Mouse (Mus musculus) lung, postnatal 25 days (tissue): ENCODE measurements around the gene Mroh2a.
A peak's percentile ranks its signal among the peaks of the same experiment; 100 is the strongest.
"Not testable (repeated sequence)": the region's sequence is repeated elsewhere in the genome, so short reads cannot be mapped to it uniquely, and the experiment has no call there.

Source experiments
- DNase-seq: peaks from one replicate; pipeline ENCODE4 v3.0.0; 2022; ENCODE audit warnings: low spot score

Gene Mroh2a

DNA sequence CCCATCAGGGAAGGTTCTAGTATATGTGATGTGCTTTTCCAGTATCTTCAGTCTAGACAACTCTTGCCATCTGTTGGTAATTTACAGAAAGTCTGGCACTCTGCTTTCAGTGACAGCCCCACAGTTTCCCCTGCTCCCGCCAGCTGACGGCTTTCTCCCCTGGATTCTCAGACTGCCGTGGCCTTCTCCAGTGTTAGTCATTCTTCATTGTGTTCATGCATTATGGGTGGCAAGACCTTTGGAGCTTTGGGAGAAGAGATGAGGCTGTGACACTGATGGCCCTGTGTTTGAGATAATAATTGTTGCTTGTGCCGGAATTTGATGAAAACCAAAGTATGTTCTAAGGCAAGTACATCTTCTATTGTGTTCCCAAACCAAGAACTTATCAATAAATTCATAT lies 8.2 kb upstream of the Mroh2a start:
- no peak for DNase-seq

DNA sequence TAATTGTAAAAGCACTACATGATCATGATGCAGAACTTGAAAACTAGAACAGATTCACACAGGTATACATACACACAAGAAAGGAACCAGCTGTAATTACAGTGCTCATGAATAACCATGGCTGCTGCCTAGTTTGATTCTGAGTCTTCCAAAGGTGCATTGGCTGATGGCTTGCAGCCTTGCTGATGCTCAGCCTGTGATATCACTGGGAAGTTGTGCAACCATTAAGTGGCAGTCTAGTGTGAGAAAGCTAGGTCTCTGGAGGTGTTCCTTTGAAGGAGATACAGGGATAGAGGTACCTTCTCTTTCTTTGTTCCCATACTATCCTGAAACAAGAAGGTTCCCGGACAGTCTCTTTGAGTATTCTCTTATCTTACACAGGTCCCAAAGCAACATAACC lies 7.7 kb upstream of the Mroh2a start:
- DNase-seq = peak; percentile 1

DNA sequence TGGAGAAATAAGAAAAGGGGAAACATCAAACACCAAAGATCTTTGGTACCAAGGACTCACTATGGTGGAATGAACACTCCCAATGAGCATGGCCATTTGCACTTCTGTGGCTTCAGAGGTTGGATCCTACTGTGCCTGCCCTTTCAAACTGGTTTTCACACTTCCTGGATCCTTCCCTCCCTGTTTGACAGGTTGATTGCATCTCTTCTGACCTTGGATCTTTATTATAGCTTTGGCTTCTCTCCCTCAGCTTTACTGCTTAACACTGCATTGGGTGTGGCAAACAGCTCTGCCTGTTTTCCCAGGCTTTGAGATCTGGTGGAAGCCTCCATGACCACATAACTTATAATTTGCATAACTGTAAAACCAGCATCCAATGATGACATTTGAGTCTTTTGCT lies 6.5 kb upstream of the Mroh2a start:
- DNase-seq = peak; percentile 3

DNA sequence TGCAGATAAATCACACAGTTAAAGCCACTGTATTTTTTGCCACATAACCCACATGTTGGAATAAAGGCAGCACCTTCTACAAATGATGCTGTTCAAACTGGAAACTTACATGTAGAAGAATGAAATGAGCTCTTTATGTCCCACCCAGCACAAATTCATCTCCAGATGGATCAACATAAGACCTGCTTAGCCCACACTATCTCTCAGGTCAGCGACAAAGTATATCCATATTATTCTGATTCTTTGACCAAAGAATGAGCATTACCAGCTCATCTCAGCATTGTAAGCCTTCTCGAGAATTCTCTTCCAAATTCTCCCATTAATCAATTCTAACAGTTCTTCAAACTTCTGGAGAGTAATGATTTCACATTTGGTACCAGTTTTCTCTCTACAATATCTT lies 4.6 kb upstream of the Mroh2a start:
- DNase-seq = peak; percentile 0

DNA sequence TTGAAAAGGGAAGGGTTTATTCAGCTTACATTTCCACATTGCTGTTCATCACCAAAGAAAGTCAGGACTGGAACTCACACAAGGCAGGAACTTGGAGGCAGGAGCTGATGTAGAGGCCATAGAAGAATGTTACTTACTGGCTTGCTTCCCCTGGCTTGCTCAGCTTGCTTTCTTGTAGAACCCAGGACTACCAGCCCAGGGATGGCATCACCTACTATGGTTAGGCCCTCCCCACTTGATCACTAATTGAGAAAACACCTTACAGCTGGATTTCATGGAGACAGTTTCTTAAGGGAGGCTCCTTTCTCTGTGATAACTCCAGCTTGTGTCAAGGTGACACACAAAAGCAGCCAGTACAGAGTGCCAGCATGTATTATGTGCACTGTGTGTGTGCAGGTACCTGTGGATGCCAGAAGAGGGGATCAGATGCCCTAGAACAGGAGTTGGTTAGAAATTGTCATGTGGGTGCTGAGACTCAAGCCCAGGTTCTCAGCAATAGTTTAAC lies 3.7 kb upstream of the Mroh2a start:
- DNase-seq = peak; percentile 6

DNA sequence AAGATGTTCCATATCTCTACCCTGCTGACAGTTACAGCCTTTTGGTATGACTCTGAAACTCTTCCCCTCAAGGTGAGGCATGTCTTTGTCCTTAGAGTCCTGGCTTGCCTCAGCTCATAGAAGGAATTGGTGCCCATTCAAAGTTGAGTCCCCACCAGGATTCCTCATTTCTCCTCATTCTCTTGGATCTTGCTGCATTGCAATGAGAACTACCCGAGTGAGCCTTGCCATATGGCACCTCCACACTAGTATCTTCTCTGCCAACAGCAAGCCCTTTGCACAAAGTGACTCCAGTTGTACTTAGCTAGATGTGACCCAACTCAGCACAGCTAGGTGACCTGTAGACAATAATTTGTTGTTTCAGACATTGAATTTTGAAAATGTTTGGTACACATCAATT lies 3.2 kb upstream of the Mroh2a start:
- DNase-seq = peak; percentile 18

DNA sequence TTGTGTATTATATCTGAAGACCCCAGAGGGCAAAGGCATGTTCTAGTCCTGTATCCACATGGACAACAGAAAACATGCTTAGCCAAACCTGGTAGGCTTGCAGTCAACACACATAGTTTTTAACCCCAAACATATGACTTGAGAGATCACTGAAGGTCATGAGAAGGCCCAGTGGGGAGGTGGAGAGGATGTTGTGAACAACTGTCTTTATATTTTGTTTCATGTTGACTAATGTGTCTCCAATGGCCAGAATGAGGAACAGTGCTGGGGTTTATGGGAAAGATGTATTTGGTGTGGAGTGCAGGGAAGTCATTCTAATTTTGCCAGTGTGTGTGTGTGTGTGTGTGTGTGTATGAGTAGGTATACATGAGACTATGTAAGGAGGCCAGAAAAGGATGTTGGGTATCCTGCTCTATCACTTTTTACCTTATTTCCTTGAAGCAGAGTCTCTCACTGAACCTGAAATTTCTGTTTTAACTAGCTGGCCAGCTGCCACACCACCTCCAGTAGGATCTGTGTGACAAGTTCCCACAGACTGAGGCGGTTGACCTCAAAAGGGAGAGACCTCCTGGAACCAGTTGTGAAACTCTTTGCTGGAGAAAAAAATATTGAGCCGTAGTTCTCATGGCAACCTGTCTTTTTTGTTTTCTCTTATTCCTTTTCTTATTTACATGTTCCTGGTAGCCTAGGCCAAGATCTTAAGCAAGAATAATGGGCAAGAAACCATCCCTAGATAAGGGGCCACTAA lies 2.6 kb upstream of the Mroh2a start:
- DNase-seq = peak; percentile 74

DNA sequence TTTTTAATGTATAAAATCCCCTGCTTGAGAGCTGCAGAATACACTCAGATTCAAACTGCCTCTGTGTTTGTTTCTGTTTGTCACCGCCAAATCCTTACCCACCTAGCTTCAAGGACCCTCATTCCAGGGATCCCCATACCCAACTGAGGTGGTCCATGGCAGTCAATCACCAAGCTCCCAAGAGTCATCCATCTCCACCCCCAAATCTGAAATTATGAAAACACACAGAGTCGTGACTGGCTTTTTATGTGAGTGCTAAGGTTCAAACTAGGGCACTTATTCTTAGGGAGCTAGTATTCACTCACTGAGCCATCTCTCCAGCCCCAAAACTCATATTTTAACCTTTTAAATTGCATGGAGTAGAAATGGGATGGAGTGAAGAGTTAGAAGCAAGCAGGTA lies 1.5 kb upstream of the Mroh2a start:
- not testable (repeated sequence) for DNase-seq

DNA sequence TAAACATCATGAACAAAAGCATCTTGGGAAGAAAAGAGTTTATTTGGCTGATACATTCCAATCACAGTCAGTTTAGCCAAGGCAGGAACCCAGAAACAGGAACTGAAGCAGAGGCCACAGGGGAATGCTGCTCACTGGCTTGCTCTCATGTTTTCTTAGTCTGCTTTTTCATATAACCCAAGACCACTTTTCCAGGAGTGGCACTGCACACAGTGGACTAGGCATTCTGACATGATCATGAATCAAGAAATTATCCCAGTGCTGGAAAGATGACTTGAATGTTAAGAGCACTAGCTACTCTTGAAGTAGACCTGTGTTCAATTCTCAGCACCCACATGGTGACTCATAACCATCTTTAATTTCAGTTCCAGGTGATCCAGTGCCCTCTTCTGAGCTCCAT lies 1.0 kb upstream of the Mroh2a start:
- DNase-seq = no peak

DNA sequence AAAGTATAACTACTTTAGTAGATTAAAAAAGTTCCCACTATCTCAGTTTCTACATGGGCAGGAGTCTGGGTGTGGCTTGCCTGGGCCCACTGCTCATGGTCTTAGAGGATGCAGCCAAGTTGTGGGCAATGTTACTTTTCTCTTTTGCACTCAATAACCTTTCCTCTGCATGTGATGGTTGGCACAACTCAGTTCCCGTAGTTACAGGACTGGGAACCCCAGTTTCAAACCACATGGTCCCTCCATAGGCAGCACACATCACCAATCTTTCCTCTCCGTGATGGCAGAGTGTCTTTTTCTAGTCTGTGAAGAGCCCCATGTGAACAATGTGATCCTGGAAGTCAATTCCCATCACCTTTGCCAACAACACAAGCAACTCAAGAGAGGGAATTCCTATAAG lies 696 bp downstream of the Mroh2a start:
- DNase-seq = no peak

DNA sequence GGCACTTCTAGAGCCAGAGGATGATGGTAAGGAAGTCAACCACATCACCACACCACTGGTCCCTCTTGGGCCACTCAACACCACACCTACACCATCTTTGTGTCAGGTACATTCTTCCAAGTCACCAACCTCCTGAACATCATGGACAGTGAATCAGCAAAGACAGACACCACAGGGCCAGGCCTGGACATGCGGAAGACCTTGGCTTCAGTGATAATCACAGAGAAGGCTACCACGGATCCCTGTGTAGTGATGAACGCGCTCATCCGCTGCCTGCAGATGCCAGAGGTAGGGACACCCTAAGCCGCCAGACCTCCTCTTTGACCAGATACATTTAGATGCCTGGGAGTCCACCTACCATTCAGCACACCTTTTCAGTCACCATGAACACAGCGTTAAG lies 1.3 kb downstream of the Mroh2a start:
- no peak for DNase-seq

DNA sequence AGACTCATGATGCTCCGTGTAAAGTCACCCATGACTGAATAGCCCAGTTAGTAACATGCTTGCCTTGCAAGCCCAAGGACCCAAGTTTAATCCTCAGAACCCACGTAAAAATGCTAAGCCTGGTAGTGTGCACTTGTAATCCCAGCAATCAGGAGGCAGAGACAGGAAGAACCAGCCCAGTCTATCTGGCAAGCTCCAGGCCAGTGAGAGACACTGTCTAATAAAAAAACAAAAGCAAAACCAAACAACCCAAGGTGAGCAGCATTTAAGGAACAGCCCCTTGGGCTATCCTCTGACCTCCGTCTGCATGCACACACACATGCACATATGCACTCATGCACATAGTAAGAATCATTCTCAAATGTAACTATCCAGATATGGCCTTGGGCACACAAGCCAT lies 2.8 kb downstream of the Mroh2a start:
- DNase-seq = no peak

DNA sequence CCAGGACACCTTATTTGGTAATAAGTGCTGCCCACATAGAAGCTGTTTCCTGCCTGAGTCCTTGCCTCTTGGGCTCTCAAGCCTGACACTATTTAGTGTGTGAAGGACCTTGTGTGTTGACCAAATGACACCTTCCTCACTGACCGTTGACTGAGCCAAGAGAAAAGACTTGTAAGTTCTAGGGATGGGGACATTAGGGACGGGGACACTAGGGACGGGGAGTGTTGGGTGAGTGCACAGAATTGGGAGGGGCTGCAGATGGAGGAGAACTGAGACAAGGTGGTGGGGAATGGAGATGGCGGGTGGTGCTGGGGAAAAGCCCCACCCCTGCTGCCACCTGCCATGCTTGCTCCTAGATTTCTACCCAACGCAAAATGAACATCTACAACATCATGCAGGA lies 3.2 kb downstream of the Mroh2a start:
- DNase-seq = no peak

DNA sequence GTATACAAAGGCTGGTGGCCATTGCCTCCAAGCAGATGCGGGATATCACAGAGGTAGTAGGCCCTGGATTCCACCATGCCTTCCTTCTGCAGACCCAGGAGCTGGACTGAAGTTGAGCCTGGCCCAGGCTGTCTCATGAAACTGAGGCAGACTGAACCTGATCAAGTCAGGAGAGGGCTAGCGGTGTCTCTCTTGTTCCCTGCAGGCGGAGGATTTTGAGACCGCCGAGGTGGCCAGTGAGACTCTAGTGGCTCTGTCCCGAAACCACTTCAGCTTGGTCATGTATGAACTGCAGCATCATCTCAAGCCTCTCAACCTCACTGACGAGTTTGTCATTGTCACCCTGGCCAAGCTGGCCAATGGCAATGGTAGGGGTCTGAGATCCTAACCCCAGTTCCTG lies 3.6 kb downstream of the Mroh2a start:
- no peak for DNase-seq

DNA sequence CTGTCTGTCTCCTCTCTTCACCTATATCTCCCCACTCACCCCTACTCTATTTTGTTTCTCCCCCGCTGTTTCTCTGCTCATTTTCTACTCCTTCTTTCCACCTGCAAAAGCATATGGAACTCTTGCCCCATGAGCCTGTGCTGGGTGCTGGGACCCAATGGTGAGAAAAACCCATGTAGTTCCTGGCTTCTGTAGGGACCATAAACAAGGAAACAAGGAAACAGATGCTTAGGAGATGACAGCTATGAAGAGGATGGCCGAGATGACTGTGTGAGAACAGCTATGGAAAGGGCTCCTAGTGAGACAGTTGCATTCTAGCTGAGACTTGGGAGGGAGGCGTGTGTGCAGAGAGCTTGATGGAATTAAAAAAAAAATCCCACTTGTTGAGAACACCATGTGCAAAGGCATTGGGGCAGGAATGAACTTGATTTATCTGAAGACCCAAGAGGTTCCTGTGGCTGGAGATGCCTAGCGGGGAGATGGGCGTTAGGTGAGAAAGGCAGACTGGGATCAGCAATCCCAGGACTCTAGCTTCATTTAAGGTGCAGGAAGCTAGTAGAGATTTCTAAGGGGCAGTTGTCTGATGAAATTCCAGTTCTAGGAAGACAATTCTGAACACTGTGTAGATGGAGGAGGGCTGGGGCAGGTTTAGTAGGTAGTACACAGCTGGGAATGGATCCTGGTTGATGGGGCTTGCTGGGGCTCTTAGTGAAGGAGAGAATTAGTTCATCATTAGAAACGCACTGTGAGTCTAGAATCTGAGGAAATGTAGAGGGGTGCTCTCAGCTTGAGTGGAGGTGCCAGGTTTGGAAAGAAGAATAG lies 4.4 kb downstream of the Mroh2a start:
- no peak for DNase-seq

DNA sequence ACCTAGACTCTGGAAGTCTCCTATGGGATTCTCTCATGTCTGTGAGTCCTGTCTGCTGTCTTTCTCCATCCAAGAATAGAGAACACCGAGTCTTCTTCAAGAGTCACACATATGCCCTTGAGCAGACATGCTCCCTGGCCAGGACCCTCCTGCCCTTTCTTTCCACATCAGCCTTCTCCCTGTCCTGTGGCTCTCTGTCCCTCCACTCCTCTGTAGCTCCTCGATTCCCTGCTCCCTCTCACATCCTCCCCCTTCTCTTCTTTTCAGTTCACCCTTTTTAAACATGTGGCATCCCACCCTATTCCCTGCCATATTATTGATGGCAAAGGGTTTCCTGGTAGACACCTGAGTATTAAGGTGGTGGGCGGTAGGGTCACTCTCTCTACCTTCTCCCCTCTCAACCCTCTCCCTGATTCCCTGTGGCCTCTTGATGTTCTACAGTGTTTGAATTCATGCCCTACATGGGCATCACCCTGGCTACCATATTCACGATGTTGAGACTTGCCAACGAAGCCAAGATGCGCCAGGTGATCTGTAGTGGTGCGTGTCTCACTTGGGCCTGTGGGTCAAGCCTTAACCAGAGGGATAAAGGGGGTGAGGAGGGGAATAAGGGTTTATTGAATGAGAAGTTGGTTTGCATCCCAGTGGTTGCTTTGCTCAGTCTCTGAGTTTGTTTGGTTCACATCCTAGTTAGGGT lies 5.2 kb downstream of the Mroh2a start:
- no peak for DNase-seq

DNA sequence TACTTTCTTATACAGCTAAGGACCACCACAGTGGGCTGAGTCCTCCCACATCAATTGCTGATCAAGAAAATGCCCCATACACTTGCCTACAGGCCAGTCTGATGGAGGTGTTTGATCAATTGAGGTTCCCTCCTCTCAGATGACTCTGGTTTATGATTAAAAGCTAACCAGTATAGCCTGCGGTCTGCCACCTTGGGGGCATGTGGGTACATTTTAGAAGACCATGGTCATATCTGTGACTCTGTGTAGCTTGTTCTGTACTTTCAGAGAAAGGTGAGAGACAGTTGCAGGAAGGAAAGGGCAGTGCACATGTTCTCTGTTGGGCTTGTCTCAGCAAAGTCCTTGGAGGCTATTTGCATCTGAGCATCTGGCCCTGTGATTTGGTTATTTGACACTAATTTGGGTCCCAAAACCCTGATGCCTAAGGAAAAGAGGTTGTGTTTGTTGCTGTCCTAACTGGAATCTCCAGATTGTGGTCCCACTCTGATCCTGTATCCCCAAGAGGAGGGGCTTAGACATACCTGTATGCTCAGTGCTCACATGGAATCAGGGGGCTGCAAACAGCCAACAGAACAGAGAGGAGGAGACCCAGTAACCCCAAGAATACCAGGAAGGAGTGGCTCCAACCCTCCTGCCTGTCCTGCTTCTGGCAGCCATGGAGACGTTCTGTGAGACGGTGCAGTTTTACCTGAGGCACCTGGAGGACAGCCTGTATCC lies 6.0 kb downstream of the Mroh2a start:
- no peak for DNase-seq

DNA sequence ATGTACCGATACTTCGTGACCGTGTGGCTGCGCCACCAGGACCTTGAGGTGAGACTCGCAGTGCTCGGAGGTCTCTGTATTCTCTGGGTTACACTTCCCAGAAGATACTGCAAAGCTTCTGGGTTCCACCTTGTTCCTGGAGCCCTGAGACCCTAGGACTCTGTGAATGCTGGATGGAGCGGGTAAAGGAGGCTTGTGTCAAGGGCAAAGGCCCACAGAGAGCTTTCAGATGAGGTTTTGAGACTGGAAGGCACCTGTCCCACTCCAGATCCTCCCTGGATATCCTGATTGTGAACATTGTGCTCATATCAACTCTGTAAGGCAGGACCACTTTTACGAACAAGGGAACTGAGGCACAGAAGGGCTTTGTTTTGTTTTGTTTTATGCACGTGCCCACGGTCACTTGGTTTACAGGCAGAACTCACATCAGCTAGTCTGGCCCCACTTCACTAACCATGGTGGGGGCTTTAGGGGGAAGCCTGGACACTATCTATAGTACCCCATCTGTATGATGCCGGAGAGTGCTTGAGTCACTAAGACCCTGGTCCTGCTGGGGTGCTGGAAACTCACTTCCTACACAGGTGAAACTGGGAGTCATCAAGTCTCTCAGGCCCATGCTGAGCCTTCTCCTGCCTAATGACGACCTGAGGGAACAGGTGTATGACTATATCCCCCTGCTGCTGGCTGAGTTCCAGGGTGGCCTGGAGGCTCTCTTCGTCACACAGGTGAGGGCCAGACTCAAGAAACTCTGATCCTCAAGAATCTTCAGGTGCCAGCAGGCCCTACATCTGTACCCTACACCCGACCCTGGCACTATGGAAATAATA lies 6.8 kb downstream of the Mroh2a start:
- no peak for DNase-seq

DNA sequence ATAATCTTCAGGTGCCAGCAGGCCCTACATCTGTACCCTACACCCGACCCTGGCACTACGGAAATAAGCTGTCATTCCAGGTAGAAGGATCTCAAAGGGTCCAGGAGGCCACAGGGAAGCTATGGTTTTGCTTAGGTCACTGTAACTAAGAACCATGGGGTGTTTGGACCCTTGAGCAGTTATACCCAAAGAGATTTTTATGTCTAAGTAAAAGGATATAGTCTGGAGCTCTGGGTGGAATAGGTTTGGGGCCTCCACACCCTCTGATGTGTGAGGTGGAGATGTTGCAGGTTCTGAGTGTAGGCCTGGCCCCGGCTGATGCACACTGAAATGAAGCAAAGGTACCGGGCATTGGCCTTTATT lies 7.4 kb downstream of the Mroh2a start:
- DNase-seq = no peak

DNA sequence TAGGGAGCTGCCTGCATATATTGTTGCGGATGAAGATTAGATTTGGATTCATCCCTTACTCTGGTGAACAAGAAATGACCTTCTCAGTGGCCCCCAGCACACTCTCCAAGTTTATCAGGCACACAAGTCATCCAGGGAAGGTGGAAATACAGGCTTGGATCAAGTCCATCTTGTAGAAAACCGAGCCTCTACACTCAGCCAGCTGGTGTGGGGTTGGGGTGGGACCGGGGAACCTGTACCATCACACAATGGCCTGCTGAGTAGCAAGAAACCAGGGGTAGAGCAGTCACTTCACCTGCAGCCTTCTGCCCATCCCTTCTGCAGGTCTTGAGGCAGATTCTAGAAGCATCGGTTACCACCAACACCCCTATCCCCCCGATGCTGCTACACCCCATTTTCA lies 7.9 kb downstream of the Mroh2a start:
- no peak for DNase-seq
